Mouse (Mus musculus) E14TG2a.4 (cell line): ENCODE results near the gene Rab11fip3.
"Not testable (repeated sequence)": the region's sequence is repeated elsewhere in the genome, so short reads cannot be mapped to it uniquely, and the experiment has no call there.

Experiments used
- H3K27me3 ChIP-seq: 2 replicates; pipeline ENCODE4 v1.6.1; 2014; ENCODE audit warnings: low read length, control low read depth; ENCODE audit not compliant: insufficient read depth
- H3K36me3 ChIP-seq: 2 replicates; pipeline ENCODE4 v1.6.1; 2014; ENCODE audit warnings: low read length, control low read depth; ENCODE audit not compliant: insufficient read depth
- H3K4me1 ChIP-seq: replicated peaks from 2 replicates; pipeline ENCODE4 v1.6.1; 2014; ENCODE audit warnings: low read depth, low read length, control low read depth
- H3K4me3 ChIP-seq: replicated peaks from 2 replicates; pipeline ENCODE4 v1.5.1; 2014; ENCODE audit warnings: mild to moderate bottlenecking, low read length
- H3K9me3 ChIP-seq: 2 replicates; pipeline ENCODE4 v1.6.1; 2014; ENCODE audit warnings: low read length, control low read depth
- CTCF ChIP-seq: conservative IDR thresholded peaks from 2 replicates; pipeline ENCODE4 v1.5.1; 2014; ENCODE audit warnings: low read length
- NANOG ChIP-seq: IDR thresholded peaks from 2 replicates; pipeline ENCODE4 v1.6.1; 2014; ENCODE audit warnings: borderline replicate concordance, low read length, mixed read lengths
- POU5F1 ChIP-seq: IDR thresholded peaks from 2 replicates; pipeline ENCODE4 v1.6.1; 2014; ENCODE audit warnings: low read length, borderline replicate concordance

Rab11fip3 gene

GRCm38 (mm10) chr17:26052074-26052473 lies 17.3 kb downstream of the Rab11fip3 start:
- no peaks in the 10 kb centered on the region for H3K9me3 ChIP-seq
- H3K27me3 ChIP-seq = no peaks in the 10 kb centered on the region
- TF ChIP-seq NANOG (no peak), CTCF (no peak), POU5F1 (no peak)
- peaks cover 43% of the 10 kb centered on the region for H3K4me1 ChIP-seq
- no peak overlapping the region for H3K4me3 ChIP-seq
- H3K36me3 ChIP-seq = peaks cover 3% of the 10 kb centered on the region; the same call in 1 of the 2 replicates

DNA sequence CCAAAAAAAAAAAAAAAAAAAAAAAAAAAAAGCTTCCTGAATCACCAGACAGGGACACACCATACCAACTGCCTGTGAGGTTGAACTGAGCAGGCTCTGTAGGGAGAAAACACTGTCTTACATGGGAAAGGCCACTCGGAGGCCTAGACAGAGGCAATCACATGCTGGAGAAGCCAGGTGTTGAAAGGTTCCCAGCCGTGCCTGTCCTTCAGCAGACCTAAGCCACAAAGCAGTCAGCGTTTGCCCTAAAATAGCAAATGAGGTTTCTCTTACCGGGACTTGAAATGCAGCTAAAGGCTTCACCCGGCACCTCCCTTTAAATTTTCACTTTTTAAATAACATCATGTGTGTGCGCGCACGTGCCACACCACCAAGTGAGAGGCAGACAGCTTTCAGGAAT lies 21.2 kb downstream of the Rab11fip3 start:
- H3K9me3 ChIP-seq = no peaks in the 10 kb centered on the region

GRCm38 (mm10) chr17:26046253-26046997 lies 22.9 kb downstream of the Rab11fip3 start:
- Histone ChIP-seq H3K4me3 (no peak overlapping the region), H3K27me3 (no peaks in the 10 kb centered on the region), H3K4me1 (peaks cover 17% of the 10 kb centered on the region), H3K36me3 (no peaks in the 10 kb centered on the region), H3K9me3 (no peaks in the 10 kb centered on the region)
- no peak for TF ChIP-seq POU5F1
- TF ChIP-seq CTCF = no peak
- no peak for TF ChIP-seq NANOG

More for the DNA sequence above, 21.2 kb downstream of the Rab11fip3 start:
- Histone ChIP-seq H3K4me1 (peaks cover 7% of the 10 kb centered on the region), H3K4me3 (no peak overlapping the region), H3K36me3 (no peaks in the 10 kb centered on the region), H3K27me3 (no peaks in the 10 kb centered on the region)
- TF ChIP-seq CTCF (no peak), POU5F1 (no peak), NANOG (no peak)

DNA sequence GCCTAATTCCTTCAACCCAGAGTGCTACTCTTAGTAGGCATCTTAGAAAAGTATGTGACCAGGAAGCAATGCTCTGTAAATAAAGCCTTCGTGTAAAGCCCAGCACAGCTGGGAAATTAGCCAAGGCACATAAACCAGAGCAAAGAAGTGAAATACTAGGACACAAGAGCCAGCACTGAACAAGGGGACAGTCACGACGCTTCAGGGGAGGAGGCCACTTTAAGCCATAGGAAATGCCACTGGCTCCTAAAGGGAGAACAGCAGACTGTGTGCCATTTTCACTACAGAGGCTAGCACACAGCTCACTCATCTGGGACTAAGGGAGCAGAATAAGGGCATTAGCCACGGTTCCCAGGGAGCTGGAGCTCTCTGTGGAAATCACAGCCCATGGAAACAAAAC lies 24.1 kb downstream of the Rab11fip3 start:
- H3K4me1 ChIP-seq = peaks cover 23% of the 10 kb centered on the region

GRCm38 (mm10) chr17:26043249-26043636 lies 26.1 kb downstream of the Rab11fip3 start:
- H3K27me3 ChIP-seq = no peaks in the 10 kb centered on the region
- H3K9me3 ChIP-seq = no peaks in the 10 kb centered on the region
- H3K36me3 ChIP-seq = no peaks in the 10 kb centered on the region
- H3K4me3 ChIP-seq = no peak overlapping the region
- TF ChIP-seq CTCF = no peak
- TF ChIP-seq POU5F1 = no peak
- no peak for TF ChIP-seq NANOG
- H3K4me1 ChIP-seq = peaks cover 28% of the 10 kb centered on the region

More for the DNA sequence above, 24.1 kb downstream of the Rab11fip3 start:
- Histone ChIP-seq H3K27me3 (no peaks in the 10 kb centered on the region), H3K9me3 (no peaks in the 10 kb centered on the region), H3K36me3 (no peaks in the 10 kb centered on the region), H3K4me3 (no peak overlapping the region)
- no peak for TF ChIP-seq POU5F1
- TF ChIP-seq NANOG = no peak
- no peak for TF ChIP-seq CTCF

DNA sequence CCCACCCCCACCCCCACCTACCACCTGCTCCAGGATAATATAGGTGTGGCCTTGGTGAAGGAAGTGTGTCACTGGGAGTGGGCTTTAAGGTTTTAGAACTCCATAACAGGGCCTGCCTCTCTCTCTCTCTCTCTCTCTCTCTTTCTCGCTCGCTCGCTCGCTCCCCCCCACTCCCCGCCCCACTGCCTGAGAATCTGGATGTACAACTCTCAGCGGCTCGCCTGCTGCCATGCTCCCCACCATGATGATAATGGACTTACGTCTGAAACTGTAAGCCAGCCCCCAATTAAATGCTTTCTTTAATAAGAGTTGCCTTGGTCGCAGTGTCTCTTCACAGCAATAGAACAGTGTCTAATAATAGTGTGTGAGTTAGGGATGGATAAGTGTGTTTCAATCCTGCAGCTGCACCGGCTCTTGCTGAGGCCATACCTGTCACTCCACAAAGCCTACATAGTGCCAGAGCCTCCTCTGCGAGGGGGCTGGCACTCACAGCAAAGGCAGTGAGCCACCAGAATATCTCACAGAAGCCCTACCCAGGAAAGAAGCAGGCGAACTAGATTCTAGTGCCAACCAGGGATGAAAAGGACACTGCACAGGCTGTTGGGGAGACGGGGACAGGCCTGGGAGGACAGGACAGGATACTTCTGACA lies 26.6 kb downstream of the Rab11fip3 start:
- TF ChIP-seq POU5F1 (no peak), NANOG (no peak), CTCF (no peak)
- no peaks in the 10 kb centered on the region for H3K9me3 ChIP-seq
- peaks cover 28% of the 10 kb centered on the region for H3K4me1 ChIP-seq
- no peaks in the 10 kb centered on the region for H3K27me3 ChIP-seq
- no peak overlapping the region for H3K4me3 ChIP-seq
- H3K36me3 ChIP-seq = no peaks in the 10 kb centered on the region

GRCm38 (mm10) chr17:26041111-26041802 lies 28.1 kb downstream of the Rab11fip3 start:
- Histone ChIP-seq H3K4me3 (no peak overlapping the region), H3K9me3 (no peaks in the 10 kb centered on the region), H3K4me1 (peaks cover 37% of the 10 kb centered on the region), H3K27me3 (no peaks in the 10 kb centered on the region), H3K36me3 (no peaks in the 10 kb centered on the region)
- peak; percentile 84 for TF ChIP-seq CTCF
- no peak for TF ChIP-seq POU5F1

- not testable (repeated sequence) for H3K9me3 ChIP-seq, H3K4me3 ChIP-seq
- H3K4me1 ChIP-seq = peaks cover 42% of the 10 kb centered on the region
Observed at GRCm38 (mm10) chr17:26040711-26041110, 28.6 kb downstream of the Rab11fip3 start.

More at GRCm38 (mm10) chr17:26040711-26041110, 28.6 kb downstream of the Rab11fip3 start:
- not testable (repeated sequence) for H3K36me3 ChIP-seq, H3K27me3 ChIP-seq
